Mouse (Mus musculus): Measurements from ENCODE around the gene Lclat1.
"Not testable (repeated sequence)": the region's sequence is repeated elsewhere in the genome, so short reads cannot be mapped to it uniquely, and the experiment has no call there.

The Lclat1 gene

DNA sequence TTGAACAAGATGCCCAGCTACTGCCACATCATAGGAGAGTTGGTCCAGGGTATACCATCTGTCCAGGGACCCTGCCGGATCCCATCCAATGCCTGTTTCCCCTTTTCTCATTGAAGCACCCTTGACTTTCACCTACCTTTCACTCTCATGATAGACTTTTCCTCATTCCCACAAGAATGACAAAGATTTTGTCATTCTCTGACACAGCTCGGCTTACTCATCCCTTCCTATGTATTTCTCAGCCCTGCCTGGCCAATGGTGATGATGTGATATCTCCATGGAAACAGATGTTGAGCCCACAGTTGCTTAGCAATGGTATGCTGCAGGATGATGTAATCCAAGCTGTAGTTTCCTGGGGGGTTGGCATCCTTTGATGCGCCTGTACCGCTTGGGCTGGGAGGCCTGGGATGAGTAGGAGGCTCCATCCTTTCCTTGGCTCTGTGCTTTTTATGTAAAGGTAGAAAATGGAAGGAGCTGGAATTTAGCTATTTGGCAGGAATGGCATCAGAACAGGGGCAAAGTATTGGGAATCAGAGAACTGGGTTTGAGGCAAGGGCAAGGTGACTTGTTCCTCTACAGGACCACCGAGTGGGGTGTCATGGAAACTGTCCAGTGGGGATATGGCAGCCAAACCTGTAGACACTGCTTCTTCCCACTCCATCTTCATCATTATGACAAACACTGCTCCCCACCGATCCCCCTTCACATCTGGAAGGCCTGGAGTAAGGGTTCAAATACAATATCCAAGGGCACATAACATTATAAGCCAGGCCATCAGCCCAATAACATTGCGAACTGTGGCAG, 164.2 kb downstream of the Lclat1 start:
- DNase-seq (ENCODE audit: low read depth, low spot score) = no peak

DNA sequence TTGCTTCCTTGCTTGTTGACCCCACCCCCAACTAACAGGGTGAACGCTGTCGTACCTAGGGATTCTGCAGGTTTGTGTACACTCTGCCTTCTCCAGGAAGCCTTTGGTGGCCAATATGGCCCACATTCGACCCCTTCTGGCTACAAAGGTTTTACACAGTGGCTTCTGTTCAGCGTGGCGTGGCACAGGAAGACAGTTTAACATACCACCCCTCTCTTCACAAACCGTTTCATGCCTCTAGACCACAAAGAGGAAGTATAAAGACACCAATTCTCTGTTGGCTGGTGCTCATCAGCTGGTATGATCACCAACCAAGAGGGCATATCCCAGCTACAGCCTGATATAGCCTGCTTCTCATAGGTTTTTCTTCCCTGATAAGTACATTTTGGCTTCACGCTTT, 166.0 kb downstream of the Lclat1 start:
- no peak for DNase-seq (ENCODE audit: low read depth, low spot score)

DNA sequence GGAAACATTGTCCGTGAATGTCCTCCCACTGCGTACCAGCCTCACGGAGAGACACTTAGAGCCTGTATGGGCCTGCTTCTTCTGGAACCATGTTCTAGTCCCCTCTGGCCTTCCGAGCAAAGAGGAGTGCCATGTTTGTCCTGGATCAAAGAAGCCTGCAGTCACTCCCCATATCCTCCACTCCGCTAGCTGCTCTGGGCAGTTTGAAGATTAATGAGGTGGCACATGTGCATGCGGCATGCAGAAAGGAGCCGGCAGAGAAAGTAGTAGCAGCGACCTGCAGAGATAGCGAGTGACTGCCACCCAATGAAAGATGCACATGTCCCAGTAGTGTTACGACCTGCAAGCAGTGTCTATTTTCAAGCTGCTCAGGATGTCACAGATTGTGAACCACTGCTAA, 167.3 kb downstream of the Lclat1 start:
- no peak for DNase-seq (ENCODE audit: low read depth, low spot score)

DNA sequence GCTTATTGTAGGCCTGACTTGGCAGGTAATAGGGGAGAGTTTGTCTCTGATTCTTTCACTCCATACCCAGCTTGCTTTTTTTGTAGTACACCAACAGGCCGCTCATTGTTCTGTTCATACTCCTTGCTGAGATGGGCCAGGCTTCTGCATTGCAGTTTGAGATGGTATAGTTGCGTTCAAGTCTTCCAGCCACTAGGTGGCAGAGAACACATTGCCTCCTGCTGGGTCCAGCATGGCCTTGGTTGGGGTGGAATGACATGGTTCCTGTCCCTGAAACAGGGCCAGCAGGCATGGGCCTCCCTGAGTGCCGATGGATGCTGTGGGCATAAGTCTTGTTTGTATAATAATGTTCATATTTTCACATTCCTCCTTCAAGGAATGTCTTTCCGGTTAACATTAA, 170.0 kb downstream of the Lclat1 start:
- peak; percentile 26 for DNase-seq (ENCODE audit: low read depth, low spot score)

DNA sequence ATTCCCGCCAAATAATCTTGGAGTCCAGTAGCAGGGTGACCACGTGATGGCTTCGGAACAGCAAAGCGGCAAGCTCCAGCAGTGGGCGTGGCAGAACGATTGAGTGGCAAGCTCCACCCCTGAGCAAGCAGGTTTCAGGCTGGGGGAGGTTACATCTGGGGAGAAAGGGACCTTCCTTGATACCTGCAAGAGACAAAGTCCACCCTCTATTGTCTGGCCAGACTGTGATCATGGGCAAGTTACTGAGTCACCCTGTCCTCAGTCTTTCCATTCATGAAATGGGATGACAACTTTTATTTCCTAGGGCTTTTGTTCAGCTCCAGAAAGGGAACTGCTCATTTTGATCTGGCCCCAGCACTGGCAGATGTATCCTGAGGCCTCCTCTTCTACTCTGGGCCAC, 174.9 kb downstream of the Lclat1 start:
- not testable (repeated sequence) for DNase-seq (ENCODE audit: low read depth, low spot score)

DNA sequence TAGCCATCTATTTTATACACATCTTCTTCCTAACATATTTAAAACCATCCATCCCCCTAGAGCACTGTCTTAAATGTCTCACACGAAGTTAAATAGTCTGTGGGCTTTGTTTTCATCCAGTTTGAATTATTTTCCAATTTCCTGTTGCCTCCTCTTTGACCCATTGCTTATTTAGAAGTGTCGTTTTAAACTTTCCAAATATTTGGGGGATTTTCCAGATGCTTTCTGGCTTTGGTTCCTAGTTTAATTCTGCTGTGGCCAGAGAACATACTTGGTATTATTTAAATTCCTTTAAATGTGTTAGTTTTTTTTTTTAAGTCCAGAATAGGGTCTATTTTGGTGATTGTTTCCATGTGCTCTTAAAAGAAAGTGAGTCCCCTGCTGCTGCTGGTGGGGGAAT, 176.5 kb downstream of the Lclat1 start:
- no peak for DNase-seq (ENCODE audit: low read depth, low spot score)
